20 mouse cellular contexts compared by ENCODE assay signal in the genomic region with DNA sequence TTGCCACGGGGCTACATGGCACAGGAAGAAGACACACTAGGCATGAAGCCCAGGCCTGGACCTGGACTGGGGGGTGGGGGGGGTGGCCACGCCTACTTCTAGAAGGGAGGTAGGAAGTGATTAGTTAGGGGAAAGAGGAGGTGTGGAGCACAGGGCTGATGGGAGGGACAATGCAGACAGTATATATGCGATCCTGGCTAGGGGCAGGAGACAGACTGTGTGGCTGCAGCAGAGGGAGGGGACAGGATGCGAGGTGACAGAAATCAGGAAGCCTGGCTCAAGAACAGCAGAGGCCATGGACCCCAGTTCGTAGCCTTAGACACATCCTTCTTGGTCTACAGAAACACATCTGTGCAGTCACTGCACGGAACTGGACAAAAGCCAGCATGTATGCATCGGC. TPM values are rescaled to one million over a fixed set of nuclear protein-coding genes. Genes with fewer than 3 reads are reported as not detected.
DNase-seq lines count a peak whose midpoint lies in the region; ATAC-seq and TF ChIP-seq lines count a peak whose summit lies in the region.
"Had no signal": no experiment of that assay in that cellular context is flagged by ENCODE, and none has a peak within 500 bp of the region (broad histone marks: within the 10 kb centered on the region; RNA-seq: fewer than 3 reads in every experiment).

No protein-coding gene starts in this region.

- no peak for TF ChIP-seq CTCF in lung, postnatal 0 days (IDR thresholded peaks at IDR 0.05)

- intact Hi-C loops in heart, postnatal 36 days (cut with DNase I), result no loop called here

- peaks cover 72% of the 10 kb centered on the region for H3K36me3 ChIP-seq in heart, embryonic 15.5 days
- H3K36me3 ChIP-seq in lung, postnatal 0 days (ENCODE audit: insufficient read depth, low read length), result peaks cover 48% of the 10 kb centered on the region
- peaks cover 32% of the 10 kb centered on the region for H3K36me3 ChIP-seq in stomach, embryonic 16.5 days (ENCODE audit: control insufficient read depth, insufficient read depth, low read length)

- ATAC-seq in heart, embryonic 15.5 days (replicated peaks; ENCODE audit: insufficient number of reproducible peaks, insufficient read depth, low FRiP score, low read depth), result peak; percentile 51
- peak; percentile 63 for ATAC-seq in lung, postnatal 0 days
- peak; percentile 34; the same call in 1 of the 2 replicates for ATAC-seq in stomach, embryonic 16.5 days (ENCODE audit: insufficient read depth, low FRiP score)
- ATAC-seq: intestine, embryonic 15.5 days; midbrain, embryonic 15.5 days had no signal

- 63% methylated on average over 7 of the region's 7 CpGs for WGBS in heart, embryonic 15.5 days
- 54% methylated on average over 7 of the region's 7 CpGs for WGBS in lung, postnatal 0 days
- 70% methylated on average over 7 of the region's 7 CpGs for WGBS in stomach, embryonic 16.5 days

- DNase-seq in heart, postnatal 36 days, result no peak
- DNase-seq in kidney, postnatal 14 days, result peak; percentile 33
- DNase-seq in kidney, adult 8-10 months, result no peak
- DNase-seq in lung, postnatal 0 days (ENCODE audit: low spot score), result peak; percentile 26
- DNase-seq in lung, postnatal 14 days, result no peak
- DNase-seq in ovary, postnatal 10 days (ENCODE audit: low spot score), result no peak
- DNase-seq: adrenal gland, adult 8-10 months; B cell, adult 2 months; cerebellum, postnatal 14 days; gastrocnemius, postnatal 14 days; thymus, adult 18-20 months had no signal

- no peaks in the 10 kb centered on the region for H3K27me3 ChIP-seq in heart, embryonic 15.5 days
- no peaks in the 10 kb centered on the region for H3K27me3 ChIP-seq in lung, postnatal 0 days (replicated peaks; ENCODE audit: insufficient read depth, low read length)
- H3K27me3 ChIP-seq in stomach, embryonic 16.5 days (ENCODE audit: control insufficient read depth, insufficient read depth, low read length), result no peaks in the 10 kb centered on the region
- H3K27me3 ChIP-seq: intestine, embryonic 15.5 days; limb, embryonic 12.5 days; midbrain, embryonic 15.5 days had no signal

- H3K9ac ChIP-seq in heart, embryonic 15.5 days, result no peak overlapping the region
- no peak overlapping the region for H3K9ac ChIP-seq in lung, postnatal 0 days (replicated peaks; ENCODE audit: low read depth)
- no peak overlapping the region for H3K9ac ChIP-seq in stomach, embryonic 16.5 days (ENCODE audit: low read length)
- H3K9ac ChIP-seq: hindbrain, embryonic 14.5 days; intestine, embryonic 15.5 days; limb, embryonic 12.5 days; midbrain, embryonic 15.5 days had no signal

- no peak for TF ChIP-seq EP300 in lung, postnatal 0 days (IDR thresholded peaks at IDR 0.05)

- no peaks in the 10 kb centered on the region for H3K9me3 ChIP-seq in heart, embryonic 15.5 days (replicated peaks)
- no peaks in the 10 kb centered on the region for H3K9me3 ChIP-seq in lung, postnatal 0 days (ENCODE audit: low read length)
- H3K9me3 ChIP-seq in stomach, embryonic 16.5 days (replicated peaks; ENCODE audit: control insufficient read depth, low read length), result peaks cover 8% of the 10 kb centered on the region; the same call in 1 of the 2 replicates
- H3K9me3 ChIP-seq: intestine, embryonic 15.5 days; midbrain, embryonic 15.5 days had no signal

- H3K4me2 ChIP-seq in heart, embryonic 15.5 days, result no peak overlapping the region
- H3K4me2 ChIP-seq in lung, postnatal 0 days (replicated peaks; ENCODE audit: low read depth, low read length), result no peak overlapping the region
- H3K4me2 ChIP-seq in stomach, embryonic 16.5 days (ENCODE audit: low read depth, low read length), result no peak overlapping the region
- H3K4me2 ChIP-seq: heart, embryonic 11.5 days; hindbrain, embryonic 14.5 days; intestine, embryonic 15.5 days; limb, embryonic 12.5 days; midbrain, embryonic 15.5 days had no signal

- no peak overlapping the region for H3K4me3 ChIP-seq in heart, embryonic 15.5 days
- H3K4me3 ChIP-seq in lung, postnatal 0 days (ENCODE audit: low read depth, low read length), result no peak overlapping the region
- no peak overlapping the region for H3K4me3 ChIP-seq in stomach, embryonic 16.5 days (replicated peaks; ENCODE audit: low read length)
- H3K4me3 ChIP-seq: intestine, embryonic 15.5 days; left cerebral cortex, adult 2 months; limb, embryonic 12.5 days; midbrain, embryonic 15.5 days had no signal

- peak overlapping the region; percentile 12; the same call in 1 of the 2 replicates for H3K27ac ChIP-seq in heart, embryonic 15.5 days
- no peak overlapping the region for H3K27ac ChIP-seq in lung, postnatal 0 days (ENCODE audit: low read length)
- no peak overlapping the region for H3K27ac ChIP-seq in stomach, embryonic 16.5 days (ENCODE audit: low read length)
- H3K27ac ChIP-seq: hindbrain, embryonic 14.5 days; intestine, embryonic 15.5 days; left cerebral cortex, adult 2 months; limb, embryonic 12.5 days; macrophage; midbrain, embryonic 15.5 days had no signal

- 0 out of 2 replicates have a peak, but pooled peaks cover 4% of the 10 kb centered on the region for H3K4me1 ChIP-seq in heart, embryonic 15.5 days (replicated peaks)
- no peaks in the 10 kb centered on the region for H3K4me1 ChIP-seq in lung, postnatal 0 days (ENCODE audit: insufficient read depth, low read depth, low read length)
- no peaks in the 10 kb centered on the region for H3K4me1 ChIP-seq in stomach, embryonic 16.5 days (ENCODE audit: control insufficient read depth, insufficient read depth, low read length)
- H3K4me1 ChIP-seq: intestine, embryonic 15.5 days; limb, embryonic 12.5 days; midbrain, embryonic 15.5 days had no signal

RNA-seq across cellular contexts. Expression of a gene that starts 20.5 kb away (rescaled TPM):
- 337 and 364 TPM in 2 replicates for polyA plus RNA-seq in heart, embryonic 15.5 days (2015; fragmentation: Nextera tagmentation; extraction: Ambion mirVana)
- 100 to 1,000 TPM; 141 to 151 TPM for total RNA-seq in heart, postnatal 36 days (2021)
- polyA plus RNA-seq in lung, postnatal 0 days (2015; fragmentation: Nextera tagmentation; extraction: Ambion mirVana), result 350 and 419 TPM in 2 replicates
- 363 and 373 TPM in 2 replicates for polyA plus RNA-seq in stomach, embryonic 16.5 days (2015; fragmentation: Nextera tagmentation; extraction: Ambion mirVana)

RNA-seq across cellular contexts. Expression of a gene that starts 20.8 kb away (rescaled TPM):
- 0.82 and 0.95 TPM in 2 replicates for polyA plus RNA-seq in heart, embryonic 15.5 days (2015; fragmentation: Nextera tagmentation; extraction: Ambion mirVana)
- total RNA-seq in heart, postnatal 36 days (2021), result 10 to 100 TPM; 20.6 to 21.7 TPM
- 0.86 and 1.3 TPM in 2 replicates for polyA plus RNA-seq in lung, postnatal 0 days (2015; fragmentation: Nextera tagmentation; extraction: Ambion mirVana)
- polyA plus RNA-seq in stomach, embryonic 16.5 days (2015; fragmentation: Nextera tagmentation; extraction: Ambion mirVana), result 1.2 and 1.4 TPM in 2 replicates

RNA-seq across cellular contexts. Expression of a gene that starts 23.4 kb away (rescaled TPM):
- polyA plus RNA-seq in heart, embryonic 15.5 days (2015; fragmentation: Nextera tagmentation; extraction: Ambion mirVana), result 10.9 and 11.5 TPM in 2 replicates
- 1 to 10 TPM; 5.2 to 7.4 TPM for total RNA-seq in heart, postnatal 36 days (2021)
- 10.5 TPM in 2 replicates for polyA plus RNA-seq in lung, postnatal 0 days (2015; fragmentation: Nextera tagmentation; extraction: Ambion mirVana)
- 8.9 and 9.4 TPM in 2 replicates for polyA plus RNA-seq in stomach, embryonic 16.5 days (2015; fragmentation: Nextera tagmentation; extraction: Ambion mirVana)

RNA-seq across cellular contexts. Expression of a gene that starts 38.1 kb away (rescaled TPM):
- 60.7 and 69.4 TPM in 2 replicates for polyA plus RNA-seq in heart, embryonic 15.5 days (2015; fragmentation: Nextera tagmentation; extraction: Ambion mirVana)
- 100 to 1,000 TPM; 146 TPM for total RNA-seq in heart, postnatal 36 days (2021)
- polyA plus RNA-seq in lung, postnatal 0 days (2015; fragmentation: Nextera tagmentation; extraction: Ambion mirVana), result 59.1 and 63.8 TPM in 2 replicates
- 34.2 and 35.1 TPM in 2 replicates for polyA plus RNA-seq in stomach, embryonic 16.5 days (2015; fragmentation: Nextera tagmentation; extraction: Ambion mirVana)

RNA-seq across cellular contexts. Expression of a gene that starts 42.6 kb away (rescaled TPM):
- 9.5 and 10.5 TPM in 2 replicates for polyA plus RNA-seq in heart, embryonic 15.5 days (2015; fragmentation: Nextera tagmentation; extraction: Ambion mirVana)
- 1 to 10 TPM; 7.5 to 7.9 TPM for total RNA-seq in heart, postnatal 36 days (2021)
- 12.7 and 13.2 TPM in 2 replicates for polyA plus RNA-seq in lung, postnatal 0 days (2015; fragmentation: Nextera tagmentation; extraction: Ambion mirVana)
- 15.0 and 16.3 TPM in 2 replicates for polyA plus RNA-seq in stomach, embryonic 16.5 days (2015; fragmentation: Nextera tagmentation; extraction: Ambion mirVana)

Comparison
In these comparisons a context has a peak if more than half of its experiments do, and no peak if none do; other contexts are left out.
1. DNase-seq: peak in kidney, postnatal 14 days (single experiment) and lung, postnatal 0 days (single experiment); none in heart, postnatal 36 days (0 of 2), kidney, adult 8-10 months (0 of 2), lung, postnatal 14 days (single experiment) and ovary, postnatal 10 days (single experiment).
2. Peak in every context shown above with its lines, with median percentiles within 50 percentile points of each other: ATAC-seq.